Mouse (Mus musculus) heart, adult 2 months (tissue): ENCODE results near the gene Clip2.

ENCODE experiments used
- CTCF ChIP-seq: fragments of 200-600 bp; IDR thresholded peaks from 2 replicates; pipeline ENCODE4 v1.8.1; 2022; ENCODE audit warnings: antibody characterized with exemption, mild to moderate bottlenecking, moderate library complexity
- EP300 ChIP-seq: fragments of 200-500 bp; IDR thresholded peaks from 2 replicates; pipeline ENCODE4 v1.6.1; 2011; ENCODE audit warnings: low read depth, low read length, control low read depth; ENCODE audit not compliant: insufficient read depth
- POLR2A ChIP-seq: fragments of 200-500 bp; IDR thresholded peaks from 2 replicates; pipeline ENCODE4 v1.6.1; 2011; ENCODE audit warnings: mild to moderate bottlenecking, low read depth, low read length, control low read depth; ENCODE audit not compliant: insufficient read depth

GRCm38 (mm10) chr5:134488596-134488995 is 63.6 kb downstream of the Clip2 start:
- TF ChIP-seq CTCF (no peak), POLR2A (no peak), EP300 (no peak)
